Mouse (Mus musculus) hindbrain, embryonic 12.5 days (tissue): ENCODE results near the gene Abcc6. TPM values are rescaled to one million over a fixed set of nuclear protein-coding genes. Genes with fewer than 3 reads are reported as not detected.

Experiments
- ATAC-seq: fragments of 200-750 bp; cut with Nextera tagmentation; 2 replicates; pipeline ENCODE4 v1.8.0; 2017; ENCODE audit warnings: moderate TSS enrichment; ENCODE audit not compliant: low FRiP score
- H3K27ac ChIP-seq: fragments of 300-500 bp; sonication (generic); 2 replicates; pipeline ENCODE4 v1.5.1; 2016; ENCODE audit warnings: mild to moderate bottlenecking
- H3K27me3 ChIP-seq: fragments of 300-500 bp; sonication (generic); 2 replicates; pipeline ENCODE4 v1.6.1; 2016; ENCODE audit warnings: mild to moderate bottlenecking
- H3K36me3 ChIP-seq: fragments of 300-500 bp; sonication (generic); 2 replicates; pipeline ENCODE4 v1.6.1; 2016; ENCODE audit warnings: mild to moderate bottlenecking
- H3K4me1 ChIP-seq: fragments of 300-500 bp; sonication (generic); 2 replicates; pipeline ENCODE4 v1.6.1; 2016
- H3K4me2 ChIP-seq: fragments of 300-500 bp; sonication (generic); replicated peaks from 2 replicates; pipeline ENCODE4 v1.6.1; 2016; ENCODE audit warnings: mild to moderate bottlenecking
- H3K4me3 ChIP-seq: fragments of 300-500 bp; sonication (generic); 2 replicates; pipeline ENCODE4 v1.5.1; 2016; ENCODE audit warnings: mild to moderate bottlenecking
- H3K9ac ChIP-seq: fragments of 300-500 bp; sonication (generic); 2 replicates; pipeline ENCODE4 v1.6.1; 2016; ENCODE audit warnings: mild to moderate bottlenecking, moderate library complexity
- H3K9me3 ChIP-seq: fragments of 300-500 bp; sonication (generic); replicated peaks from 2 replicates; pipeline ENCODE4 v1.6.1; 2016; ENCODE audit warnings: mild to moderate bottlenecking
- WGBS: fragments of 180-500 bp; shearing (Covaris S2); methylation state at CpG from one replicate; pipeline ENCODE4 v1.1.7; 2016; 5-methylcytosine and 5-hydroxymethylcytosine counted together
- polyA plus RNA-seq: library from polyadenylated mRNA; unstranded; fragments of >200 nt; fragmentation: Nextera tagmentation; extraction: Ambion mirVana; gene quantifications from 2 replicates; pipeline ENCODE4 v1.2.1, GENCODE M21; 2016

Abcc6 gene
- polyA plus RNA-seq, 1 experiment from 2014 or later = 0.19 TPM

GRCm38 (mm10) chr7:45922928-45923761, 107.0 kb downstream of the Abcc6 start:
- H3K27me3 ChIP-seq = peaks cover 24% of the 10 kb centered on the region
- H3K4me2 ChIP-seq = peak overlapping the region; percentile 61
- WGBS = under 1% methylated on average over 36 of the region's 37 CpGs
- H3K4me1 ChIP-seq = peaks cover 9% of the 10 kb centered on the region
- peak overlapping the region; percentile 42 for H3K4me3 ChIP-seq
- no peaks in the 10 kb centered on the region for H3K36me3 ChIP-seq
- peak; percentile 91 for ATAC-seq
- no peaks in the 10 kb centered on the region for H3K9me3 ChIP-seq
- peak overlapping the region; percentile 50 for H3K9ac ChIP-seq
- H3K27ac ChIP-seq = peak overlapping the region; percentile 88

DNA sequence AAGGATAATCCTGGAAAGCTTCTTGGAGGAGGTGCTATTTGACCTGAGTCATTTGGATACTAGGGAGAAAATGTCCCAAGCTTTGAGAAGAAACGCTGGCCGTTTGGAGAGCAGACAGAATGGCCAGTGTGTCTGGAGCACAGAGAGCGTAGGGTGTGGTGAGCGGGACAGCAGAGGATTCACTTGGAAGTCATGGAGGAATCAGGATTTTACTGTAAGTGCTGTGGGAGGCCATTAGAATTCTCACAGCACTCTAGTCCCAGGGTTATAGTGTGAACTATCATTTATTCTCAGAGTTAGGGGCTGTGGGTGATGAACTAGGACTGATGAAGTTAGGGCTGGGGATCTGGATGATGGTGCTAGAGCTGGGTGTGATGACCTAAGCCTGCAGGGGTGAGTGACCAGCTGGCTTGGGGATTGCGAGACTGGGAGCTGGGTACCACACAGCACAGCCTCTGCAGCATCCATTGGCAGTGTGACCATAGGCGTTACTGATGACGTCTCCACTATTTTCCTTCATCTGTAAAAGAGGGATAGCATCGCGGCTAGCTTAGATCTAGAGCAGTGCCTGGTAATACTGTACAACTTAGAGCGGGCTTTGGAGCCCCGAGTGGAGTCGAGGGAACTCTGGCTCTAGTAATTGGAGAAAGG, 108.0 kb downstream of the Abcc6 start:
- Histone ChIP-seq H3K4me1 (peaks cover 19% of the 10 kb centered on the region), H3K4me2 (peak overlapping the region; percentile 61; the same call in 1 of the 2 replicates)

DNA sequence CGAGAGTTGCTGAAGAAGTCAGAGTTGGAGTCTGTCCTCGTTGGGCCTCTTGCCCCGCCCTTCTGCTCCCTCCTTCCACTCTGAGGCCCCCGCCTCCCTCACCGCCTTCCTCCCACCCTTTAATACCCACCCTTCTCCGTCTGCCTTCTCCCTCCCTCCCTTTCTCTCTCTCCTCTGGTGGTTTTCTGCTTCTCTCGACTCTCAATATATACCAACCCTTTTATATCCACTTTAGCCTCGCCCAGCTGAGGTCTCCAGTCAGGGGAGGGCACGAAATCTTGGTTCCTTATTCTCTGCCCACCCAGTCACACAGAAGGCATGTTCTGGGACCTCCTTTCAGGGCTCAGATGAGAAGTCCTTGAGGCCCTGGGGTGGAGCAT, 108.9 kb downstream of the Abcc6 start, which contains the start of gene Emp3:
Gene Emp3, minus strand, starts transcription at position 163 of the 380 bp plus-strand sequence.
- no peaks in the 10 kb centered on the region for H3K36me3 ChIP-seq
- peak within 1 kb of the TSS; percentile 88 for H3K27ac ChIP-seq
- peaks cover 27% of the 10 kb centered on the region for H3K4me1 ChIP-seq
- WGBS = 51% methylated on average over 9 of the region's 9 CpGs
- peak within 1 kb of the TSS; percentile 32; the same call in 1 of the 2 replicates for H3K9ac ChIP-seq
- H3K4me2 ChIP-seq = peak within 1 kb of the TSS; percentile 19
- no peak for ATAC-seq
- peak within 1 kb of the TSS; percentile 23 for H3K4me3 ChIP-seq
- H3K9me3 ChIP-seq = no peaks in the 10 kb centered on the region
- peaks cover 11% of the 10 kb centered on the region for H3K27me3 ChIP-seq

More for the DNA sequence above, 108.0 kb downstream of the Abcc6 start:
- no peaks in the 10 kb centered on the region for H3K36me3 ChIP-seq
- 83% methylated on average over 12 of the region's 12 CpGs for WGBS
- no peak for ATAC-seq
- peaks cover 13% of the 10 kb centered on the region for H3K27me3 ChIP-seq
- peak overlapping the region; percentile 88 for H3K27ac ChIP-seq
- H3K9me3 ChIP-seq = no peaks in the 10 kb centered on the region
- no peak overlapping the region for H3K9ac ChIP-seq
- H3K4me3 ChIP-seq = no peak overlapping the region

DNA sequence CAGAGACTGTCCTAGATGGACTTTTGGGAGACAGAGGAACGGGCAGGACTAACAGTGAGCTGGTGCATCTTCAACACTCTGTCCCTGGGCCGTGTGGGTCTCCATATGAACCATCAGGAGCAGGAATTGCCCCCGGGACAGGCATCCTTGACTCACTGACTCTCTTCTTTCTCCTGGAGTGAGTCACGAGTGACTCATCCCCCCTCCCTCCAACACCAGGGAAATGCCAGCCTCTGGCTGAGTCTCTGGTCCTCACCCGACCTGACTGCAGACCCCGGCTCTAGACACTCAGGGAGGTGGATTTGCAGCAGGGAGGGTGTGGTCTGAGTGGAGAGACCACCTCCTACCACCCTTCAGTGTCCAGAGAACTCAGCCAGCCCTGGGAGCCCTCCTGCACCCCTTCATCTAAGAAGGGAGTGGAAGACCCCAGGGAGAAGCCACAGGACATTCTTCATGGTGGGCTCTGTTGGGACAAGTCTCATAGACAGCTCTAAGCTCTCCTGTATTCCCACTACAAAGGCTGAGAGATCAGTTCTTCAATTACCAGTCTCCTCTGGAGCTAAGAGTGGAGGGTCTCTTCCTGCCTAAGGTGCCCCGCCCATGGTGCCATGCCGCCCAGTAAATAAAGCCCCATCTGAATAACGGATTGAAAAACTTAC, 109.4 kb downstream of the Abcc6 start:
- H3K36me3 ChIP-seq = no peaks in the 10 kb centered on the region
- 51% methylated on average over 9 of the region's 9 CpGs for WGBS
- H3K4me2 ChIP-seq = peak overlapping the region; percentile 19
- H3K9me3 ChIP-seq = no peaks in the 10 kb centered on the region
- peaks cover 11% of the 10 kb centered on the region for H3K27me3 ChIP-seq
- H3K4me3 ChIP-seq = peak overlapping the region; percentile 23
- peak overlapping the region; percentile 40; the same call in 1 of the 2 replicates for H3K27ac ChIP-seq
- no peak for ATAC-seq
- H3K9ac ChIP-seq = peak overlapping the region; percentile 32; the same call in 1 of the 2 replicates
- H3K4me1 ChIP-seq = peaks cover 32% of the 10 kb centered on the region

- peak overlapping the region; percentile 19; the same call in 1 of the 2 replicates for H3K4me2 ChIP-seq
- peaks cover 11% of the 10 kb centered on the region for H3K27me3 ChIP-seq
- H3K27ac ChIP-seq = no peak overlapping the region
- no peak overlapping the region; the same call in 1 of the 2 replicates for H3K9ac ChIP-seq
- no peaks in the 10 kb centered on the region for H3K36me3 ChIP-seq
- peaks cover 33% of the 10 kb centered on the region for H3K4me1 ChIP-seq
- no peak for ATAC-seq
- WGBS = 74% methylated on average over 4 of the region's 4 CpGs
- no peaks in the 10 kb centered on the region for H3K9me3 ChIP-seq
- peak overlapping the region; percentile 23; the same call in 1 of the 2 replicates for H3K4me3 ChIP-seq
Measured at GRCm38 (mm10) chr7:45919761-45920160, 110.3 kb downstream of the Abcc6 start.

DNA sequence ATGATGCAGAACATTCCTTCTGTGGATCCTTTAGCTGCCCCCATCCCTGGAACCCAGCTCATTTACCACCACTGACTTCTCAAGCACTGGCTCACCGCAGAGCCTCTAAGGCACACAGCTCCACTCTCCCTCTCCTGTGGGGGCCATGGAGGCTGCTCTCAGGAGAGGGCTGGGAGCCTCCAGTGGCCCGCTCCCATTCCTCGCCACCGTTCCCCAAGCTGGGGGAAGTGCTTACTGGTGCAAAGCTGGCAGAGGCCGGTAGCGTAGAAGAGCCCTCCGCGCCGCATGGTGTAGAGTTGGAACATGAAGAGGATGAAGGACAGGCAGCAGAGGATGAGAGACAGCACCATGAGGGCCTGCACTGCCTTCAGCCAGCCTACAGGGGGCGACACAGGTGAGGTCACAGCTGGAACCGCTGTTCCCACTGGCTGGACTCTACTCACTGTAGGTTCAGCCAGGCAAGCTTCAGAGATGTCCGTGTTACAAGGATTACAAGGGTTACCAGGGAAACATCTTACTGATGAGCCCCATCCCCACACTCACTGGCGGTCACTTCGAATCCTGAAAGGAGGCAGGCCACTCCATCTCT, 110.9 kb downstream of the Abcc6 start:
- Histone ChIP-seq H3K27ac (no peak overlapping the region), H3K36me3 (no peaks in the 10 kb centered on the region), H3K27me3 (peaks cover 11% of the 10 kb centered on the region), H3K9ac (no peak overlapping the region), H3K4me2 (no peak overlapping the region), H3K9me3 (no peaks in the 10 kb centered on the region), H3K4me1 (peaks cover 33% of the 10 kb centered on the region), H3K4me3 (no peak overlapping the region)
- 64% methylated on average over 14 of the region's 14 CpGs for WGBS
- no peak for ATAC-seq

DNA sequence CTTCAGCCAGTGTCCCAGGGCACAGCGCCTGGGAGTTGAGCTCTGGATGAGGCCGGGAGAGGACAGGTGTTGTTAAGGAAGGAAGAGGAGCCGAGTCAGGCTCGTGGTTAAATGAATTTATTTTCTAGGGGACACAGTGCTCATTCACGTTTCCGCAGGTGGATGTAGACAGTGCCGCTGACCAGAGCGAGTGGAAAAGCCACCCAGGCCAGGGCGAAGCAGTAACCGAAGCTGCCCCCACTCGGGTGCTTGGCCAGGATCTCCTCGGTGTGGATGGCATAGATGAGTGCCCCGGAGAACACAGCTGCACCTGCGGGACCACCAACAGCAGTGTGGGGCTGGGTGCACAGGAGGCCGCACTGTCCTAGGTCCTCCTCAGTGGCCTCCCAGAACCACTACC, 112.2 kb downstream of the Abcc6 start:
- H3K9ac ChIP-seq = no peak overlapping the region; the same call in 1 of the 2 replicates

More for the DNA sequence above, 112.2 kb downstream of the Abcc6 start:
- Histone ChIP-seq H3K9me3 (no peaks in the 10 kb centered on the region), H3K4me2 (no peak overlapping the region), H3K27me3 (peaks cover 11% of the 10 kb centered on the region), H3K4me3 (no peak overlapping the region), H3K4me1 (peaks cover 33% of the 10 kb centered on the region), H3K36me3 (no peaks in the 10 kb centered on the region), H3K27ac (peak overlapping the region; percentile 86)
- ATAC-seq = no peak
- 87% methylated on average over 15 of the region's 15 CpGs for WGBS

Other genes with a start within 250 kb of the Abcc6 start
- 8.4 and 11.9 TPM in 2 replicates for gene Lmtk3, start 246.6 kb downstream of the Abcc6 start, polyA plus RNA-seq
- 2.4 and 3.0 TPM in 2 replicates for gene Sult2b1, start 245.6 kb downstream of the Abcc6 start, polyA plus RNA-seq
- 280 and 284 TPM in 2 replicates for gene Cyth2, start 215.7 kb downstream of the Abcc6 start, polyA plus RNA-seq
- gene Kcnj14, start 205.5 kb downstream of the Abcc6 start, polyA plus RNA-seq = 0.80 and 0.96 TPM in 2 replicates
- gene Grwd1, start 199.4 kb downstream of the Abcc6 start, polyA plus RNA-seq = 43.2 and 45.8 TPM in 2 replicates
- 43.5 and 45.6 TPM in 2 replicates for gene Kdelr1, start 157.5 kb downstream of the Abcc6 start, polyA plus RNA-seq
- gene Grin2d, start 151.9 kb downstream of the Abcc6 start, polyA plus RNA-seq = 1.6 TPM in 2 replicates
- 0.52 TPM in 1 of 2 replicates, not detected in the other for gene Syngr4, start 133.6 kb downstream of the Abcc6 start, polyA plus RNA-seq
- gene Tmem143, start 133.4 kb downstream of the Abcc6 start, polyA plus RNA-seq = 3.4 and 5.2 TPM in 2 replicates
- 42.6 and 55.0 TPM in 2 replicates for gene Emp3, start 108.9 kb downstream of the Abcc6 start, polyA plus RNA-seq
- 5.5 and 6.8 TPM in 2 replicates for gene Ccdc114, start 106.2 kb downstream of the Abcc6 start, polyA plus RNA-seq
- gene Nomo1, start 3.4 kb upstream of the Abcc6 start, polyA plus RNA-seq = 35.3 and 35.8 TPM in 2 replicates
- 0.51 and 0.61 TPM in 2 replicates for gene Kcnj11, start 70.5 kb upstream of the Abcc6 start, polyA plus RNA-seq
- gene Abcc8, start 149.7 kb upstream of the Abcc6 start, polyA plus RNA-seq = 2.0 and 2.6 TPM in 2 replicates
- 2.4 and 4.1 TPM in 2 replicates for gene Ush1c, start 208.2 kb upstream of the Abcc6 start, polyA plus RNA-seq
- gene Otog, start 210.7 kb upstream of the Abcc6 start, polyA plus RNA-seq = 1.4 and 4.5 TPM in 2 replicates